Mouse (Mus musculus) limb, embryonic 14.5 days (tissue): ENCODE results near the gene Plscr2. TPM values are rescaled to one million over a fixed set of nuclear protein-coding genes. Genes with fewer than 3 reads are reported as not detected.

ENCODE experiments used
- ATAC-seq: fragments of 200-750 bp; cut with Nextera tagmentation; 2 replicates; pipeline ENCODE4 v1.8.0; 2017; ENCODE audit warnings: low read depth, moderate number of reproducible peaks, moderate TSS enrichment; ENCODE audit not compliant: low FRiP score
- DNase-seq: peaks from one replicate; pipeline ENCODE4 v3.0.0-alpha.2; 2015; ENCODE audit warnings: low spot score
- H3K27ac ChIP-seq: fragments of 300-500 bp; sonication (generic); replicated peaks from 2 replicates; pipeline ENCODE4 v1.5.1; 2014; ENCODE audit warnings: low read depth, mild to moderate bottlenecking, low read length, moderate library complexity, mixed read lengths
- H3K27me3 ChIP-seq: fragments of 300-500 bp; sonication (generic); 2 replicates; pipeline ENCODE4 v1.6.1; 2014; ENCODE audit warnings: low read length, mixed read lengths; ENCODE audit not compliant: control insufficient read depth, insufficient read depth
- H3K36me3 ChIP-seq: fragments of 300-500 bp; sonication (generic); 2 replicates; pipeline ENCODE4 v1.6.1; 2014; ENCODE audit warnings: mild to moderate bottlenecking, low read length, moderate library complexity, mixed read lengths; ENCODE audit not compliant: control insufficient read depth, insufficient read depth
- H3K4me1 ChIP-seq: fragments of 300-500 bp; sonication (generic); 2 replicates; pipeline ENCODE4 v1.6.1; 2014; ENCODE audit warnings: antibody characterized with exemption, low read length, mixed read lengths; ENCODE audit not compliant: control insufficient read depth, insufficient read depth
- H3K4me2 ChIP-seq: fragments of 300-500 bp; sonication (generic); replicated peaks from 2 replicates; pipeline ENCODE4 v1.6.1; 2014; ENCODE audit warnings: low read depth, mild to moderate bottlenecking, low read length, moderate library complexity; ENCODE audit not compliant: severe bottlenecking
- H3K4me3 ChIP-seq: fragments of 300-500 bp; sonication (generic); replicated peaks from 2 replicates; pipeline ENCODE4 v1.5.1; 2014; ENCODE audit warnings: low read length
- H3K9ac ChIP-seq: fragments of 300-500 bp; sonication (generic); 2 replicates; pipeline ENCODE4 v1.6.1; 2014; ENCODE audit warnings: mild to moderate bottlenecking, low read depth, low read length, moderate library complexity; ENCODE audit not compliant: severe bottlenecking
- H3K9me3 ChIP-seq: fragments of 300-500 bp; sonication (generic); 2 replicates; pipeline ENCODE4 v1.6.1; 2016; ENCODE audit warnings: low read length; ENCODE audit not compliant: control insufficient read depth
- POLR2A ChIP-seq: fragments of 200-500 bp; IDR thresholded peaks from 2 replicates; pipeline ENCODE4 v1.8.0; 2012; ENCODE audit warnings: inconsistent platforms, mild to moderate bottlenecking, moderate library complexity, borderline replicate concordance; ENCODE audit not compliant: insufficient read depth, insufficient read length; ENCODE audit errors: extremely low read depth
- WGBS: fragments of 180-500 bp; shearing (Covaris S2); extraction: QIAGEN DNeasy Blood & Tissue Kit; methylation state at CpG from one replicate; pipeline ENCODE4 v1.1.7; 2014; 5-methylcytosine and 5-hydroxymethylcytosine counted together
- polyA plus RNA-seq, 2 experiments: library from polyadenylated mRNA; depleted of rRNA in 1 of 2; stranded (reverse) in 1 of 2; unstranded in 1 of 2; fragments of >200 nt; fragmentation: Nextera tagmentation in 1 of 2; extraction: Ambion mirVana in 1 of 2; gene quantifications; 2 replicates each; pipeline versions ENCODE4 v1.2.1 to v1.2.3; 2012 to 2014

The Plscr2 gene
- polyA plus RNA-seq, 2 experiments = 0.96 to 1.3 TPM

DNA sequence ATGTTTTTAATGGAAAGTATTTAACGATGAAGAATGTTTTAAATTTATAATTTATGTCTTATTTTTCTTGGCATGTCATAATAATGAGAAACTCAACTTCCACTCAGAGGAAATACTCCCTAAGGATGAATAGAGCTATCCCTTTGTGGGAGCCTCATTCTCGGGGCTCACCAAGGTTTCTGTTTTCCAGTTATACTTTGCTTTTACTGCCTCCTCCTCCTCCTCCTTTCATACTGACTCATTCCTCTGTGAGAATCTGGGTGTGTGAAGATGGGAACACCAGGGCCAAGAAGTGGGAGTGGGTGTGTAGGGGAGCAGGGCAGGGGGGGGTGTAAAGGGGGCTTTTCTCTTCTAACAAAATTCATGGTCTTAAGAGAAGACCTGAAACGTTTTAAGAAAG lies 17.5 kb downstream of the Plscr2 start:
- no peak for ATAC-seq

DNA sequence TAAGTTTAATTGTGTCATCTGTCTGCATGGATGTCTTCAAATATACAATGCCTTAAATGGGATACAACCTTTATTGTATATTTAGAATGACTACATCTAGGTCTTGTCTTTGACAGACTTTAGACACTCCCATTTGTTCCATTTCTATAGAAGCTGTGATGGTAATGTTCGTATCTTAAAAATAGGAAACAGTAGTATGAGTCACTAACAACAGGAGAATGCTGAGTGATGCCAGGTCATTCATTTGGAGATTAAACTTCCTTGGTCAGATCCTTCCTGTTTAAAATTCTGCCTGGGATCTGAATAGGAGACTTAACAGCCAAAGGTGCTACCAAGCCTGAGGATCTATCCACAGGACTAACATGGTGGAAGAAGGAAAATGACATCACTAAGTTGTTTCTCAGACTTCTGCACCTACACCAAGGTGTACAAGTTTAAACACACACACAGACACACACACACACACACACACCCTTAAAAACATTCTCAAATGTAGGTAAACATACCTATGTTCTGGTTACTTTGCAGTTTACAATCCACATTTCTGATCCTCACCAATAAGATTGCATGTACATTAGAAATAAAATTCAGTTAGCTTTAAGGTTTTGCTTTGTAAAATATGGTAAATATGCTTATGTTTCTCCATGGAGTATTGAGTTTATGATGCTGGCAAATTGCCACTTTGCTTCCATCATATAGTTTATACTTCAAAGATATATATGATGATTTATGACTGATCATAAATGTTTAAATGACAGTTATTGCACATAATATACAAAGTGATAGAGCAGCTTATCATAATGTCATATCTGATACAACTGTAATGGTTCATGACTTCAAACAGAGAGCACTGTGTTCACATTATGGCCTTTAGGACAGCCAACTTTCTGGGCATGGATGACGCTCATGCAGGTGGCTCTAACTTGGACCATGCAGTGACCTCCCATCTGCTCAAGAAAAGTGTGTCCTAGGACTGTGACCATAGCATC lies 18.5 kb downstream of the Plscr2 start:
- no peak overlapping the region for H3K9ac ChIP-seq
- TF ChIP-seq POLR2A = no peak
- no peaks in the 10 kb centered on the region for H3K27me3 ChIP-seq
- 80% methylated on average over 2 of the region's 2 CpGs for WGBS
- H3K4me3 ChIP-seq = no peak overlapping the region
- DNase-seq = no peak
- H3K27ac ChIP-seq = no peak overlapping the region
- no peaks in the 10 kb centered on the region for H3K36me3 ChIP-seq
- ATAC-seq = no peak
- no peaks in the 10 kb centered on the region for H3K4me1 ChIP-seq
- no peaks in the 10 kb centered on the region for H3K9me3 ChIP-seq
- no peak overlapping the region for H3K4me2 ChIP-seq

More for the DNA sequence above, 17.5 kb downstream of the Plscr2 start:
- Histone ChIP-seq H3K36me3 (no peaks in the 10 kb centered on the region), H3K27me3 (no peaks in the 10 kb centered on the region), H3K27ac (no peak overlapping the region), H3K9me3 (no peaks in the 10 kb centered on the region), H3K4me1 (no peaks in the 10 kb centered on the region), H3K4me3 (no peak overlapping the region), H3K4me2 (no peak overlapping the region), H3K9ac (no peak overlapping the region)
- DNase-seq = no peak
- WGBS = 50% methylated on average over 3 of the region's 3 CpGs
- TF ChIP-seq POLR2A = no peak

DNA sequence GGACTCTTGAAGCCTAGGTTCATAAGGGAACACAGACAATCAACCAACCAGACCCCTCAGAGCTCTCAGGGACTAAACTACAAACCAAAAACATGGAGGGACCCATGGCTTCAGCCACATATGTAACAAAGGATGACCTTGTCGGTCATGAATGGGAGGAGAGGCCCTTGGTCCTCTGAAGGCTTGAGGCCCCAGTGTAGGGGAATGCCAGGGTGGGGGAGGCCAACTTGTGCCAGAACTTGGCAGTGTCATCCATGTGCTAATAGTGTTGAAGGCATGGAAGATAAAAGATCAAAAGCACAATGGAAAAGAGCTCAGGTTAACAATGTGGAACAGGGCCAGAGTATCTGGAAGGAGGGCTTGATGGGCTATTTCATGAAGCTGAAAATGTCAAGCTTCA lies 22.9 kb downstream of the Plscr2 start:
- no peak overlapping the region for H3K9ac ChIP-seq
- WGBS = 56% methylated on average over 1 of the region's 1 CpGs
- H3K9me3 ChIP-seq = no peaks in the 10 kb centered on the region
- no peak for TF ChIP-seq POLR2A
- no peak overlapping the region for H3K4me2 ChIP-seq
- no peak overlapping the region for H3K27ac ChIP-seq
- H3K4me1 ChIP-seq = no peaks in the 10 kb centered on the region
- no peak for ATAC-seq
- H3K36me3 ChIP-seq = no peaks in the 10 kb centered on the region
- no peaks in the 10 kb centered on the region for H3K27me3 ChIP-seq
- H3K4me3 ChIP-seq = no peak overlapping the region
- DNase-seq = no peak

DNA sequence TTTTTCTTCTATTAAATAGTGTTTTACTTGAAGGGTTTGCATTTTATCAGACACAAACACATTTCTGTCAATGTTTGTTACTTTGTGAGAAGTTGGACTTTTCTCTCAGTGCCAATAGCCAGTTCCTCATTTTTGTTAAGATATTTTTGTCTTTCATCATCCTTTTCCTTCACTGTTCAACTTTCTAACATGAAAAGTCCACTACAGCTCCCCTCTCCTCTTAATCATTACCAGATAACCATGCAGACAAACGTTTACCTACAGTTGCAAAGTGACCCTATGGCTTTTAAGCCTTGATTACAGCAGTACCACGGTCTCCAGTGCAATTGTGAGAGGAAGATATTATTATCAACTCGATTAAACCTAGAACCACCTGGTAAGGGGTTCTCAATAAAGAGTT lies 25.8 kb downstream of the Plscr2 start:
- Histone ChIP-seq H3K4me3 (no peak overlapping the region), H3K4me2 (no peak overlapping the region), H3K27ac (no peak overlapping the region), H3K9ac (no peak overlapping the region), H3K9me3 (no peaks in the 10 kb centered on the region), H3K36me3 (no peaks in the 10 kb centered on the region), H3K4me1 (no peaks in the 10 kb centered on the region), H3K27me3 (no peaks in the 10 kb centered on the region)
- 46% methylated on average over 3 of the region's 3 CpGs for WGBS
- TF ChIP-seq POLR2A = no peak
- DNase-seq (no peak), ATAC-seq (no peak)

DNA sequence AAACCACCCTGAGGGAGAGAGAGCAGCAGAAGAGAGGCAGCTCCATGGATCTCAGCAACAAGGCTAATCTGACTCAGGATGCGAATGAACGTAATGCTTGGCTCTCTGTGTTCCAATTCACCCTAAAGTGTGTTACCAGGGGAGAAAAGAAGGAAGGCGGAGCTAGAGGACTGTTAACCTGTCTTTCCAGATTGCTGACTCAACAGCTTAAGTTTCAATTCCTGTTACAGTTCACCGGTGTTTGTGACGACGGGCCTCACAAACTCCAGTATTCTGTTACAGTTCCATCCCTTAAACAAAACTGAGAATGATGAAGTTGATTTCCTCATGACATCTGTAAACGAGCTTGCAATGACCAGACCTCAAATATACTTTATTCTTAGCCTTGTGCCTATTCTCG lies 29.7 kb downstream of the Plscr2 start:
- ATAC-seq (no peak), DNase-seq (no peak)
- WGBS = 72% methylated on average over 8 of the region's 8 CpGs
- no peak overlapping the region for H3K9ac ChIP-seq
- H3K9me3 ChIP-seq = no peaks in the 10 kb centered on the region
- no peak overlapping the region for H3K4me3 ChIP-seq
- no peaks in the 10 kb centered on the region for H3K36me3 ChIP-seq
- no peak for TF ChIP-seq POLR2A
- H3K27ac ChIP-seq = no peak overlapping the region
- H3K4me1 ChIP-seq = no peaks in the 10 kb centered on the region
- H3K27me3 ChIP-seq = no peaks in the 10 kb centered on the region
- no peak overlapping the region for H3K4me2 ChIP-seq
